Mouse (Mus musculus) myocyte (in vitro differentiated cells): ENCODE measurements around the gene Dnajb7.

Experiments
- CEBPB ChIP-seq: IDR thresholded peaks from 2 replicates; pipeline ENCODE4 v1.6.1; 2011; ENCODE audit warnings: mild to moderate bottlenecking, moderate library complexity; ENCODE audit not compliant: poor library complexity, insufficient read depth, severe bottlenecking
- E2F4 ChIP-seq: IDR thresholded peaks from one replicate; pipeline ENCODE4 v1.6.1; 2011; ENCODE audit warnings: mild to moderate bottlenecking, control low read depth, moderate library complexity; ENCODE audit not compliant: insufficient read depth
- POLR2A ChIP-seq: IDR thresholded peaks from one replicate; pipeline ENCODE4 v1.6.1; 2011; ENCODE audit warnings: low read depth, mild to moderate bottlenecking, control low read depth, moderate library complexity; ENCODE audit not compliant: insufficient read length
- USF1 ChIP-seq: IDR thresholded peaks from one replicate; pipeline ENCODE4 v1.6.1; 2011; ENCODE audit warnings: low read depth, mild to moderate bottlenecking, control low read depth, moderate library complexity

DNA sequence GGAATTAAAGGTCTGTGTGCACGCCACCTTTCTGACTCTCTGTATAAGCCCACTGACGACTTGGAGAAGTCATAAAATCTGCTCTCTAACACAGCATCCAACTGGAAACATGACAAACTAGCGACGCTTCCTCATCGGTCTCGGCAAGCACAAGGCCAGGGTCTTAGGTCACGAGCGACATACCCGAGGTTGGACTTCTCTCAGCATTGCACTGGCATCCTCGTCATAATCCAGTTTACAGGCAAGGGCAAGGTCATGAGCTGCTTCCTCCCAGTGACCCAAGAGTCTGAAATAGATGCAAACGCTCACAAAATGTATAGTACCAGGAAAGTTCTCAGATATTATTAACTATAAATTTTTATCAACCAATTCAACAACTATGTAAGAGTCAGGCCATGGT, 33.5 kb downstream of the Dnajb7 start:
- TF ChIP-seq POLR2A (no peak), USF1 (no peak), E2F4 (no peak), CEBPB (no peak)
